Mouse (Mus musculus): ENCODE measurements around the gene Nfib. TPM values are rescaled to one million over a fixed set of nuclear protein-coding genes. Genes with fewer than 3 reads are reported as not detected.

Gene Nfib
- total and polyA plus RNA-seq, 3 experiments = 0.16 TPM; not detected in 2

- DNase-seq (ENCODE audit: low spot score) (no peak), ATAC-seq (ENCODE audit: extremely low read depth, insufficient number of reproducible peaks, low FRiP score, poor library complexity, severe bottlenecking) (no peak)
- TF ChIP-seq GATA1 (IDR thresholded peaks at IDR 0.05; ENCODE audit: borderline replicate concordance, low read length) (no peak), TAL1 (conservative IDR thresholded peaks at IDR 0.05; ENCODE audit: low read depth, low read length) (no peak), GATA2 (IDR thresholded peaks at IDR 0.05; ENCODE audit: borderline replicate concordance, low read depth, low read length) (no peak), POLR2AphosphoS5 (IDR thresholded peaks at IDR 0.05; ENCODE audit: insufficient replicate concordance, low read depth, low read length) (no peak), CTCF (IDR thresholded peaks at IDR 0.05; ENCODE audit: low read depth, low read length) (no peak)
- Histone ChIP-seq H3K4me3 (ENCODE audit: low read depth, low read length) (no peak overlapping the region), H3K4me1 (ENCODE audit: insufficient read depth, low read depth, low read length) (no peaks in the 10 kb centered on the region), H3K9me3 (replicated peaks) (peaks cover 26% of the 10 kb centered on the region), H3K36me3 (replicated peaks) (no peaks in the 10 kb centered on the region), H3K27me3 (ENCODE audit: insufficient read depth, low read length) (no peaks in the 10 kb centered on the region)
These were observed 292.9 kb downstream of the Nfib start for GRCm38 (mm10) chr4:82412651-82413050.

GRCm38 (mm10) chr4:82411965-82412364 lies 293.6 kb downstream of the Nfib start:
- ATAC-seq (ENCODE audit: extremely low read depth, insufficient number of reproducible peaks, low FRiP score, poor library complexity, severe bottlenecking) (no peak), DNase-seq (ENCODE audit: low spot score) (no peak)
- TF ChIP-seq POLR2AphosphoS5 (IDR thresholded peaks at IDR 0.05; ENCODE audit: insufficient replicate concordance, low read depth, low read length) (no peak), TAL1 (conservative IDR thresholded peaks at IDR 0.05; ENCODE audit: low read depth, low read length) (no peak), CTCF (IDR thresholded peaks at IDR 0.05; ENCODE audit: low read depth, low read length) (no peak), GATA1 (IDR thresholded peaks at IDR 0.05; ENCODE audit: borderline replicate concordance, low read length) (no peak), GATA2 (IDR thresholded peaks at IDR 0.05; ENCODE audit: borderline replicate concordance, low read depth, low read length) (no peak)
- Histone ChIP-seq H3K4me1 (ENCODE audit: insufficient read depth, low read depth, low read length) (no peaks in the 10 kb centered on the region), H3K36me3 (replicated peaks) (no peaks in the 10 kb centered on the region), H3K4me3 (ENCODE audit: low read depth, low read length) (no peak overlapping the region), H3K9me3 (replicated peaks) (peaks cover 32% of the 10 kb centered on the region), H3K27me3 (ENCODE audit: insufficient read depth, low read length) (no peaks in the 10 kb centered on the region)

- Histone ChIP-seq H3K36me3 (replicated peaks) (no peaks in the 10 kb centered on the region), H3K4me3 (ENCODE audit: low read depth, low read length) (no peak overlapping the region), H3K4me1 (ENCODE audit: insufficient read depth, low read depth, low read length) (no peaks in the 10 kb centered on the region), H3K9me3 (replicated peaks) (peaks cover 42% of the 10 kb centered on the region), H3K27me3 (ENCODE audit: insufficient read depth, low read length) (no peaks in the 10 kb centered on the region)
- ATAC-seq (ENCODE audit: extremely low read depth, insufficient number of reproducible peaks, low FRiP score, poor library complexity, severe bottlenecking) (no peak), DNase-seq (ENCODE audit: low spot score) (no peak)
- TF ChIP-seq GATA2 (IDR thresholded peaks at IDR 0.05; ENCODE audit: borderline replicate concordance, low read depth, low read length) (no peak), CTCF (IDR thresholded peaks at IDR 0.05; ENCODE audit: low read depth, low read length) (no peak), POLR2AphosphoS5 (IDR thresholded peaks at IDR 0.05; ENCODE audit: insufficient replicate concordance, low read depth, low read length) (no peak), GATA1 (IDR thresholded peaks at IDR 0.05; ENCODE audit: borderline replicate concordance, low read length) (no peak), TAL1 (conservative IDR thresholded peaks at IDR 0.05; ENCODE audit: low read depth, low read length) (no peak)
These were observed 296.8 kb downstream of the Nfib start for GRCm38 (mm10) chr4:82408463-82409404.

GRCm38 (mm10) chr4:82406511-82406910 lies 299.0 kb downstream of the Nfib start:
- Histone ChIP-seq H3K9me3 (replicated peaks) (peaks cover 43% of the 10 kb centered on the region), H3K36me3 (replicated peaks) (no peaks in the 10 kb centered on the region), H3K4me1 (ENCODE audit: insufficient read depth, low read depth, low read length) (no peaks in the 10 kb centered on the region), H3K27me3 (ENCODE audit: insufficient read depth, low read length) (no peaks in the 10 kb centered on the region), H3K4me3 (ENCODE audit: low read depth, low read length) (no peak overlapping the region)
- ATAC-seq (ENCODE audit: extremely low read depth, insufficient number of reproducible peaks, low FRiP score, poor library complexity, severe bottlenecking) (no peak), DNase-seq (ENCODE audit: low spot score) (no peak)
- TF ChIP-seq GATA1 (IDR thresholded peaks at IDR 0.05; ENCODE audit: borderline replicate concordance, low read length) (no peak), POLR2AphosphoS5 (IDR thresholded peaks at IDR 0.05; ENCODE audit: insufficient replicate concordance, low read depth, low read length) (no peak), GATA2 (IDR thresholded peaks at IDR 0.05; ENCODE audit: borderline replicate concordance, low read depth, low read length) (no peak), CTCF (IDR thresholded peaks at IDR 0.05; ENCODE audit: low read depth, low read length) (no peak), TAL1 (conservative IDR thresholded peaks at IDR 0.05; ENCODE audit: low read depth, low read length) (no peak)

- no peak for TF ChIP-seq GATA1 (IDR thresholded peaks at IDR 0.05; ENCODE audit: borderline replicate concordance, low read length)
- TF ChIP-seq GATA2 (IDR thresholded peaks at IDR 0.05; ENCODE audit: borderline replicate concordance, low read depth, low read length) = no peak
- TF ChIP-seq POLR2AphosphoS5 (IDR thresholded peaks at IDR 0.05; ENCODE audit: insufficient replicate concordance, low read depth, low read length) = no peak
- TF ChIP-seq TAL1 (conservative IDR thresholded peaks at IDR 0.05; ENCODE audit: low read depth, low read length) = no peak
- no peak for TF ChIP-seq CTCF (IDR thresholded peaks at IDR 0.05; ENCODE audit: low read depth, low read length)
- H3K27me3 ChIP-seq (ENCODE audit: insufficient read depth, low read length) = no peaks in the 10 kb centered on the region
- no peak for DNase-seq (ENCODE audit: low spot score)
- no peaks in the 10 kb centered on the region for H3K4me1 ChIP-seq (ENCODE audit: insufficient read depth, low read depth, low read length)
- H3K4me3 ChIP-seq (ENCODE audit: low read depth, low read length) = no peak overlapping the region
- peaks cover 41% of the 10 kb centered on the region for H3K9me3 ChIP-seq (replicated peaks)
- no peak for ATAC-seq (ENCODE audit: extremely low read depth, insufficient number of reproducible peaks, low FRiP score, poor library complexity, severe bottlenecking)
- H3K36me3 ChIP-seq (replicated peaks) = no peaks in the 10 kb centered on the region
These were observed 299.8 kb downstream of the Nfib start for GRCm38 (mm10) chr4:82405791-82406190.

GRCm38 (mm10) chr4:82403975-82404651 lies 301.4 kb downstream of the Nfib start:
- no peak for DNase-seq (ENCODE audit: low spot score)
- Histone ChIP-seq H3K27me3 (ENCODE audit: insufficient read depth, low read length) (no peaks in the 10 kb centered on the region), H3K36me3 (replicated peaks) (no peaks in the 10 kb centered on the region), H3K4me1 (ENCODE audit: insufficient read depth, low read depth, low read length) (no peaks in the 10 kb centered on the region), H3K4me3 (ENCODE audit: low read depth, low read length) (no peak overlapping the region), H3K9me3 (replicated peaks) (peaks cover 47% of the 10 kb centered on the region)
- ATAC-seq (ENCODE audit: extremely low read depth, insufficient number of reproducible peaks, low FRiP score, poor library complexity, severe bottlenecking) = no peak
- TF ChIP-seq GATA1 (IDR thresholded peaks at IDR 0.05; ENCODE audit: borderline replicate concordance, low read length) = no peak
- TF ChIP-seq GATA2 (IDR thresholded peaks at IDR 0.05; ENCODE audit: borderline replicate concordance, low read depth, low read length) = no peak
- no peak for TF ChIP-seq POLR2AphosphoS5 (IDR thresholded peaks at IDR 0.05; ENCODE audit: insufficient replicate concordance, low read depth, low read length)
- TF ChIP-seq CTCF (IDR thresholded peaks at IDR 0.05; ENCODE audit: low read depth, low read length) = no peak
- TF ChIP-seq TAL1 (conservative IDR thresholded peaks at IDR 0.05; ENCODE audit: low read depth, low read length) = no peak

All from G1E (cell line).